In genomic region chr5:22489091-22489490, GRCm38 (mm10) we compare ENCODE assay signal across 9 mouse cellular contexts.
DNase-seq lines count a peak whose midpoint lies in the region; ATAC-seq and TF ChIP-seq lines count a peak whose summit lies in the region.
"Had no signal": no experiment of that assay in that cellular context is flagged by ENCODE, and none has a peak within 500 bp of the region (broad histone marks: within the 10 kb centered on the region; RNA-seq: fewer than 3 reads in every experiment).

No protein-coding gene starts in this region.

- no peak overlapping the region for H3K4me2 ChIP-seq in lung, postnatal 0 days (replicated peaks; ENCODE audit: low read depth, low read length)
- H3K4me2 ChIP-seq: liver, embryonic 15.5 days had no signal

- no peak overlapping the region for H3K27ac ChIP-seq in lung, postnatal 0 days (ENCODE audit: low read length)
- H3K27ac ChIP-seq: liver, embryonic 15.5 days had no signal

- TF ChIP-seq EP300 in lung, postnatal 0 days (IDR thresholded peaks at IDR 0.05), result no peak

- peak; percentile 50 for DNase-seq in cerebellum, adult 11-12 months
- no peak for DNase-seq in cerebellum, adult 11 months
- no peak for DNase-seq in lung, postnatal 0 days (ENCODE audit: low spot score)
- DNase-seq in lung, adult 18-20 months, result no peak
- DNase-seq in thymus, postnatal 0 days (ENCODE audit: low spot score), result peak; percentile 38
- no peak for DNase-seq in right cerebral cortex, postnatal 36 days (ENCODE audit: low spot score in 2 of 2)
- DNase-seq in natural killer cell, adult 2 months (ENCODE audit: low spot score in 2 of 2), result no peak

- TF ChIP-seq CTCF in lung, postnatal 0 days (IDR thresholded peaks at IDR 0.05), result peak; percentile 46

- H3K4me3 ChIP-seq in lung, postnatal 0 days (ENCODE audit: low read depth, low read length), result no peak overlapping the region
- H3K4me3 ChIP-seq: liver, embryonic 15.5 days had no signal

- 71% methylated on average over 4 of the region's 4 CpGs for WGBS in lung, postnatal 0 days

- no peaks in the 10 kb centered on the region for H3K36me3 ChIP-seq in lung, postnatal 0 days (ENCODE audit: insufficient read depth, low read length)

- no peaks in the 10 kb centered on the region for H3K27me3 ChIP-seq in lung, postnatal 0 days (replicated peaks; ENCODE audit: insufficient read depth, low read length)
- H3K27me3 ChIP-seq: liver, embryonic 15.5 days had no signal

- no peaks in the 10 kb centered on the region for H3K9me3 ChIP-seq in lung, postnatal 0 days (ENCODE audit: low read length)
- H3K9me3 ChIP-seq: liver, embryonic 15.5 days had no signal

- no peak for ATAC-seq in lung, postnatal 0 days
- peak; percentile 54; the same call in 1 of the 2 replicates for ATAC-seq in common myeloid progenitor, adult 5-6 weeks (replicated peaks; ENCODE audit: low read depth, poor library complexity, severe bottlenecking)

- H3K4me1 ChIP-seq in lung, postnatal 0 days (ENCODE audit: insufficient read depth, low read depth, low read length), result no peaks in the 10 kb centered on the region

- H3K9ac ChIP-seq in lung, postnatal 0 days (replicated peaks; ENCODE audit: low read depth), result no peak overlapping the region
- H3K9ac ChIP-seq: liver, embryonic 15.5 days had no signal

Comparison
In these comparisons a context has a peak if more than half of its experiments do, and no peak if none do; other contexts are left out.
1. DNase-seq: peak in cerebellum, adult 11-12 months (single experiment) and thymus, postnatal 0 days (single experiment); none in cerebellum, adult 11 months (single experiment), lung, postnatal 0 days (single experiment), lung, adult 18-20 months (0 of 2), right cerebral cortex, postnatal 36 days (0 of 2) and natural killer cell, adult 2 months (0 of 2).